Mouse (Mus musculus) midbrain, embryonic 16.5 days (tissue): ENCODE data around the gene Nipsnap3a. TPM values are rescaled to one million over a fixed set of nuclear protein-coding genes. Genes with fewer than 3 reads are reported as not detected.

Experiments used
- ATAC-seq: fragments of 200-750 bp; cut with Nextera tagmentation; 2 replicates; pipeline ENCODE4 v1.8.0; 2017; ENCODE audit warnings: moderate TSS enrichment
- H3K27ac ChIP-seq: fragments of 300-500 bp; sonication (generic); 2 replicates; pipeline ENCODE4 v1.5.1; 2014; ENCODE audit warnings: mild to moderate bottlenecking, low read length, mixed read lengths
- H3K27me3 ChIP-seq: fragments of 300-500 bp; sonication (generic); 2 replicates; pipeline ENCODE4 v1.6.1; 2014; ENCODE audit warnings: low read depth, low read length, mixed read lengths; ENCODE audit not compliant: control insufficient read depth, insufficient read depth
- H3K36me3 ChIP-seq: fragments of 300-500 bp; sonication (generic); 2 replicates; pipeline ENCODE4 v1.6.1; 2014; ENCODE audit warnings: mild to moderate bottlenecking, low read length, moderate library complexity, mixed read lengths; ENCODE audit not compliant: control insufficient read depth, insufficient read depth
- H3K4me1 ChIP-seq: fragments of 300-500 bp; sonication (generic); 2 replicates; pipeline ENCODE4 v1.6.1; 2014; ENCODE audit warnings: mild to moderate bottlenecking, low read length, mixed read lengths; ENCODE audit not compliant: control insufficient read depth, insufficient read depth
- H3K4me2 ChIP-seq: fragments of 300-500 bp; sonication (generic); 2 replicates; pipeline ENCODE4 v1.6.1; 2014; ENCODE audit warnings: mild to moderate bottlenecking, low read length, mixed read lengths
- H3K4me3 ChIP-seq: fragments of 300-500 bp; sonication (generic); 2 replicates; pipeline ENCODE4 v1.5.1; 2014; ENCODE audit warnings: low read depth, mild to moderate bottlenecking, low read length, moderate library complexity, mixed read lengths
- H3K9ac ChIP-seq: fragments of 300-500 bp; sonication (generic); 2 replicates; pipeline ENCODE4 v1.6.1; 2014; ENCODE audit warnings: low read depth, low read length, mixed read lengths
- H3K9me3 ChIP-seq: fragments of 300-500 bp; sonication (generic); replicated peaks from 2 replicates; pipeline ENCODE4 v1.6.1; 2014; ENCODE audit warnings: mild to moderate bottlenecking, low read length, mixed read lengths; ENCODE audit not compliant: control insufficient read depth, poor library complexity, severe bottlenecking
- WGBS: fragments of 180-500 bp; shearing (Covaris S2); extraction: QIAGEN DNeasy Blood & Tissue Kit; methylation state at CpG from one replicate; pipeline ENCODE4 v1.1.7; 2014; 5-methylcytosine and 5-hydroxymethylcytosine counted together
- polyA plus RNA-seq: library from polyadenylated mRNA; unstranded; fragments of >200 nt; fragmentation: Nextera tagmentation; extraction: Ambion mirVana; gene quantifications from 2 replicates; pipeline ENCODE4 v1.2.1, GENCODE M21; 2015

Gene Nipsnap3a
- polyA plus RNA-seq, 1 experiment from 2014 or later, result not detected

GRCm38 (mm10) chr4:53009183-53009582 is 20.1 kb downstream of the Nipsnap3a start:
- no peak for ATAC-seq
- Histone ChIP-seq H3K9me3 (no peaks in the 10 kb centered on the region), H3K36me3 (no peaks in the 10 kb centered on the region), H3K9ac (no peak overlapping the region), H3K4me3 (no peak overlapping the region), H3K27ac (no peak overlapping the region), H3K4me1 (peaks cover 7% of the 10 kb centered on the region; the same call in 1 of the 2 replicates), H3K27me3 (no peaks in the 10 kb centered on the region), H3K4me2 (no peak overlapping the region)
- WGBS, result 74% methylated on average over 4 of the region's 4 CpGs

- no peaks in the 10 kb centered on the region for H3K27me3 ChIP-seq
- H3K9ac ChIP-seq, result no peak overlapping the region
- H3K4me2 ChIP-seq, result no peak overlapping the region
- peaks cover 7% of the 10 kb centered on the region; the same call in 1 of the 2 replicates for H3K4me1 ChIP-seq
- no peak for ATAC-seq
- H3K36me3 ChIP-seq, result peaks cover under 1% of the 10 kb centered on the region; the same call in 1 of the 2 replicates
- 93% methylated on average over 4 of the region's 4 CpGs for WGBS
- no peak overlapping the region for H3K4me3 ChIP-seq
- no peak overlapping the region for H3K27ac ChIP-seq
- H3K9me3 ChIP-seq, result no peaks in the 10 kb centered on the region
These were observed 20.8 kb downstream of the Nipsnap3a start for GRCm38 (mm10) chr4:53009871-53010270.

GRCm38 (mm10) chr4:53011732-53012361 is 22.8 kb downstream of the Nipsnap3a start, which contains the start of gene Nipsnap3b:
Gene Nipsnap3b, plus strand, starts transcription at chr4:53011880.
- peaks cover 7% of the 10 kb centered on the region; the same call in 1 of the 2 replicates for H3K4me1 ChIP-seq
- peak within 1 kb of the TSS; percentile 69 for H3K4me3 ChIP-seq
- peak within 1 kb of the TSS; percentile 62 for H3K4me2 ChIP-seq
- H3K27me3 ChIP-seq, result no peaks in the 10 kb centered on the region
- 0 out of 2 replicates have a peak, but pooled peaks cover 2% of the 10 kb centered on the region for H3K9me3 ChIP-seq
- peaks cover 10% of the 10 kb centered on the region for H3K36me3 ChIP-seq
- peak within 1 kb of the TSS; percentile 93 for H3K27ac ChIP-seq
- under 1% methylated on average over 59 of the region's 63 CpGs for WGBS
- ATAC-seq, result peak; percentile 94
- H3K9ac ChIP-seq, result peak within 1 kb of the TSS; percentile 85

GRCm38 (mm10) chr4:53014421-53014820 is 25.3 kb downstream of the Nipsnap3a start:
- ATAC-seq, result no peak
- Histone ChIP-seq H3K4me3 (no peak overlapping the region), H3K9ac (no peak overlapping the region), H3K4me1 (peaks cover 7% of the 10 kb centered on the region; the same call in 1 of the 2 replicates), H3K27me3 (no peaks in the 10 kb centered on the region), H3K27ac (no peak overlapping the region), H3K36me3 (peaks cover 21% of the 10 kb centered on the region), H3K9me3 (0 out of 2 replicates have a peak, but pooled peaks cover 4% of the 10 kb centered on the region), H3K4me2 (no peak overlapping the region)
- 97% methylated on average over 7 of the region's 7 CpGs for WGBS

- no peak for ATAC-seq
- Histone ChIP-seq H3K27ac (no peak overlapping the region), H3K4me1 (peaks cover 7% of the 10 kb centered on the region; the same call in 1 of the 2 replicates), H3K4me3 (no peak overlapping the region), H3K9me3 (0 out of 2 replicates have a peak, but pooled peaks cover 4% of the 10 kb centered on the region), H3K36me3 (peaks cover 23% of the 10 kb centered on the region), H3K27me3 (no peaks in the 10 kb centered on the region), H3K4me2 (no peak overlapping the region), H3K9ac (no peak overlapping the region)
- WGBS, result 98% methylated on average over 3 of the region's 3 CpGs
These were observed 26.0 kb downstream of the Nipsnap3a start for GRCm38 (mm10) chr4:53015024-53015423.

- 100% methylated on average over 1 of the region's 1 CpGs for WGBS
- Histone ChIP-seq H3K27me3 (no peaks in the 10 kb centered on the region), H3K9ac (no peak overlapping the region), H3K4me1 (no peaks in the 10 kb centered on the region), H3K4me3 (no peak overlapping the region), H3K9me3 (0 out of 2 replicates have a peak, but pooled peaks cover 4% of the 10 kb centered on the region), H3K4me2 (no peak overlapping the region), H3K36me3 (peaks cover 38% of the 10 kb centered on the region), H3K27ac (no peak overlapping the region)
- ATAC-seq, result no peak
These were observed 29.3 kb downstream of the Nipsnap3a start for GRCm38 (mm10) chr4:53018392-53018791.

- H3K27ac ChIP-seq, result no peak overlapping the region
These were observed 34.3 kb downstream of the Nipsnap3a start for GRCm38 (mm10) chr4:53023189-53023925.

GRCm38 (mm10) chr4:53024397-53024796 is 35.3 kb downstream of the Nipsnap3a start:
- no peak overlapping the region for H3K4me2 ChIP-seq
- 0 out of 2 replicates have a peak, but pooled peaks cover 2% of the 10 kb centered on the region for H3K9me3 ChIP-seq
- no peak overlapping the region for H3K4me3 ChIP-seq
- ATAC-seq, result no peak
- peaks cover 22% of the 10 kb centered on the region for H3K36me3 ChIP-seq
- 88% methylated on average over 4 of the region's 4 CpGs for WGBS
- no peaks in the 10 kb centered on the region for H3K4me1 ChIP-seq
- no peaks in the 10 kb centered on the region for H3K27me3 ChIP-seq
- H3K27ac ChIP-seq, result no peak overlapping the region
- H3K9ac ChIP-seq, result no peak overlapping the region

More at GRCm38 (mm10) chr4:53023189-53023925, 34.3 kb downstream of the Nipsnap3a start:
- no peak overlapping the region for H3K4me2 ChIP-seq
- no peak for ATAC-seq
- no peaks in the 10 kb centered on the region for H3K27me3 ChIP-seq
- H3K36me3 ChIP-seq, result peaks cover 24% of the 10 kb centered on the region
- H3K4me3 ChIP-seq, result no peak overlapping the region
- 94% methylated on average over 14 of the region's 14 CpGs for WGBS
- H3K9me3 ChIP-seq, result 0 out of 2 replicates have a peak, but pooled peaks cover 2% of the 10 kb centered on the region
- H3K9ac ChIP-seq, result no peak overlapping the region
- no peaks in the 10 kb centered on the region for H3K4me1 ChIP-seq

- Histone ChIP-seq H3K36me3 (peaks cover 9% of the 10 kb centered on the region), H3K4me1 (no peaks in the 10 kb centered on the region), H3K4me3 (no peak overlapping the region), H3K27me3 (no peaks in the 10 kb centered on the region), H3K9ac (no peak overlapping the region), H3K9me3 (0 out of 2 replicates have a peak, but pooled peaks cover 2% of the 10 kb centered on the region), H3K27ac (no peak overlapping the region), H3K4me2 (no peak overlapping the region)
- WGBS, result 85% methylated on average over 3 of the region's 3 CpGs
- no peak for ATAC-seq
These were observed 38.7 kb downstream of the Nipsnap3a start for GRCm38 (mm10) chr4:53027811-53028210.
